Mouse (Mus musculus) hindbrain, embryonic 11.5 days (tissue): Measurements from ENCODE around the gene Vmn1r2. TPM values are rescaled to one million over a fixed set of nuclear protein-coding genes. Genes with fewer than 3 reads are reported as not detected.
"Not testable (repeated sequence)": the region's sequence is repeated elsewhere in the genome, so short reads cannot be mapped to it uniquely, and the experiment has no call there.

Experiments
- ATAC-seq: fragments of 200-750 bp; cut with Nextera tagmentation; 2 replicates; pipeline ENCODE4 v1.8.0; 2017; ENCODE audit warnings: mild to moderate bottlenecking, moderate TSS enrichment, moderate library complexity; ENCODE audit not compliant: low FRiP score
- DNase-seq: peaks from one replicate; pipeline ENCODE4 v3.0.0-alpha.2; 2015; ENCODE audit warnings: low spot score
- H3K27ac ChIP-seq: fragments of 300-500 bp; sonication (generic); 2 replicates; pipeline ENCODE4 v1.5.1; 2014; ENCODE audit warnings: mild to moderate bottlenecking, low read depth, low read length
- H3K27me3 ChIP-seq: fragments of 300-500 bp; sonication (generic); 2 replicates; pipeline ENCODE4 v1.6.1; 2014; ENCODE audit warnings: mild to moderate bottlenecking, low read length, moderate library complexity, mixed read lengths; ENCODE audit not compliant: control insufficient read depth, insufficient read depth
- H3K36me3 ChIP-seq: fragments of 300-500 bp; sonication (generic); 2 replicates; pipeline ENCODE4 v1.6.1; 2014; ENCODE audit warnings: mild to moderate bottlenecking, low read length, moderate library complexity, mixed read lengths; ENCODE audit not compliant: control insufficient read depth, insufficient read depth
- H3K4me1 ChIP-seq: fragments of 300-500 bp; sonication (generic); replicated peaks from 2 replicates; pipeline ENCODE4 v1.6.1; 2014; ENCODE audit warnings: low read length, mixed read lengths; ENCODE audit not compliant: control insufficient read depth, insufficient read depth
- H3K4me2 ChIP-seq: fragments of 300-500 bp; sonication (generic); replicated peaks from 2 replicates; pipeline ENCODE4 v1.6.1; 2014; ENCODE audit warnings: mild to moderate bottlenecking, low read depth, low read length
- H3K4me3 ChIP-seq: fragments of 300-500 bp; sonication (generic); 2 replicates; pipeline ENCODE4 v1.5.1; 2014; ENCODE audit warnings: low read depth, low read length
- H3K9ac ChIP-seq: fragments of 300-500 bp; sonication (generic); 2 replicates; pipeline ENCODE4 v1.6.1; 2014; ENCODE audit warnings: low read depth, low read length
- H3K9me3 ChIP-seq: fragments of 300-500 bp; sonication (generic); 2 replicates; pipeline ENCODE4 v1.6.1; 2016; ENCODE audit warnings: low read length; ENCODE audit not compliant: control insufficient read depth
- WGBS: fragments of 180-500 bp; shearing (Covaris S2); extraction: QIAGEN DNeasy Blood & Tissue Kit; methylation state at CpG from one replicate; pipeline ENCODE4 v1.1.7; 2014; 5-methylcytosine and 5-hydroxymethylcytosine counted together
- polyA plus RNA-seq: library from polyadenylated mRNA; unstranded; fragments of >200 nt; fragmentation: Nextera tagmentation; extraction: Ambion mirVana; gene quantifications from 2 replicates; pipeline ENCODE4 v1.2.1, GENCODE M21; 2014

Vmn1r2 gene
- not detected in 2 replicates for polyA plus RNA-seq

DNA sequence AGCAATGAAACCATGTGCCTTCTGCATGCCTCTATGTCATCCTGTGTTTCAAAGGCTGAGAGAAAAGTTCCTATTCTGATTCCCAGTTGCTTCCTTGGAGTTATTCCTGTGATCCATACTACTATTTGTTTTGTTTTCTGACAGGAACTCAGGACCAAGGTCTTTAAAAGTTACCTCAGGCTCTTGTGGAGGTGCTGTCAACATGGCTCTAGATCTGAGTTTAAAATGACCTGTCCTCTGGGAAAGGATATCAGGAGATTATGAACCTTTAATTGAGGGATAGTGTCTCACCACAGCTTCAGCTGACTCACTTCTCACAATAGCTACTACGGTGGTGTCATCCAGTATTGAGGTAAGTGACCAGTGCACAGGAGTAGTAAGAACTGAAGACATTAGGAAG, at the start of gene Vmn1r2:
Gene Vmn1r2 (plus strand): TSS at position 301 of the 400 bp plus-strand sequence.
- H3K4me3 ChIP-seq, H3K4me1 ChIP-seq, H3K4me2 ChIP-seq, H3K27ac ChIP-seq, ATAC-seq, DNase-seq, H3K27me3 ChIP-seq, H3K9ac ChIP-seq, H3K36me3 ChIP-seq, H3K9me3 ChIP-seq: not testable (repeated sequence)
- no CpG with 5 or more reads among the region's 1 CpGs for WGBS

DNA sequence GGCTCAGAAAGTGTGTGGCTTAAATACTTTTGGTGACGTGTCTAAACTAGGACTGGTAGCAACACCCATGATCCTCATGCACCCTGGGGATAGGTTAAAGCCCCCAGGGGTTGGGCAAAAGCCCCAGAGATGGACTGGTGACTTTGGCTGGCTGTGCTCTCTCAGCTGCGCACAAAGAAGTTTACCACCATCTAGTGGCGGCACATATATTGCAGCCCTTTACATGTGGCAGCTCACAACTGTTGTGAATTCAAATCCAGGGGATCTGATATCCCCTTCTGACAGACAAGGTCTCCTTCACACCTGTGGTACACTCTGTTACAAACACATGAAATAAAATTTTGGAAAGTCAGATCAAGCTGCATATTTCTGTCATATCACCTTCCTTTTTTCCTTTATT, 19.2 kb upstream of the Vmn1r2 start:
- DNase-seq, ATAC-seq, H3K27ac ChIP-seq, H3K36me3 ChIP-seq, H3K4me2 ChIP-seq, H3K9ac ChIP-seq, H3K9me3 ChIP-seq, H3K4me1 ChIP-seq, H3K4me3 ChIP-seq, H3K27me3 ChIP-seq: not testable (repeated sequence)
- no CpG with 5 or more reads among the region's 3 CpGs for WGBS

DNA sequence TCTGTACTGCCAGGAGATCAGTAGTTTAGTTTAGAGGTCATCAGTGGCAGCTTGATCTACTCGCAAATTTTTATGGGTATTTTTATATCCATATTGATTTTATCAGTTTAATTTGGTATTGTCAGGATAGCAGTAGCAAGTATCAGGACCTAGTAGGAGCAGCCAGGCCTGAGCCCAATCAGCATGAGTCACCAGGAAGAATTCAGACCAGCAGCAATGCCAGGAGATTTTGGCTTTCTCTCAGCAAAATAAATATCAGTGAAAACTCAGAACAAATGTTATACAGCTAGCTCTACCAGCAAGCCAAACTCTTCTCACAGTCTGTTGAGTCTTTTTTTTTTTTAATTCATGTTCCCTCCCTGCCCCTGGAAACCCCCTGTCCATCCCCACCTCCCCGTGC, 13.8 kb upstream of the Vmn1r2 start:
- not testable (repeated sequence) for H3K9ac ChIP-seq, H3K4me2 ChIP-seq, H3K27ac ChIP-seq, DNase-seq, H3K9me3 ChIP-seq, ATAC-seq, H3K4me1 ChIP-seq, H3K36me3 ChIP-seq, H3K27me3 ChIP-seq, H3K4me3 ChIP-seq
- WGBS: 89% methylated on average over 2 of the region's 2 CpGs

DNA sequence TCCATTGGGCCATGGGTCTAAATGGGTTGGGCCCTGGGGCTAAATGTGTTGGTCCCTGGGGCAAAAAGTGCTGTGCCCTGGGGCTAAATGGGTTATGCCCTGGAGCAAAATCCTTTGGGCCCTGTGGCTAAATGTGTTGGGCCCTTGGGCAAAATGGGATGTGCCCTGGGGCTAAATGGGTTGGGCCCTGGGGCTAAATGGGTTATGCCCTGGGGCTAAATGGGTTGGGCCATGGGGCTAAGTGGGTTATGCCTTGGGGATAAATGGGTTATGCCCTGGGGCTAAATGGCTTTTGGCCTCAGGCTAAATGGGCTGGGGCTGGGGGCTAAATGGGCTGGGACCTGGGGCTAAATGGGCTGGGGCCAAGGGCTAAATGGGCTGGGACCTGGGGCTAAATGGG, 2.7 kb upstream of the Vmn1r2 start:
- H3K36me3 ChIP-seq, H3K4me1 ChIP-seq, H3K4me2 ChIP-seq, DNase-seq, H3K4me3 ChIP-seq, H3K27me3 ChIP-seq, H3K27ac ChIP-seq, ATAC-seq, H3K9ac ChIP-seq, H3K9me3 ChIP-seq: not testable (repeated sequence)

DNA sequence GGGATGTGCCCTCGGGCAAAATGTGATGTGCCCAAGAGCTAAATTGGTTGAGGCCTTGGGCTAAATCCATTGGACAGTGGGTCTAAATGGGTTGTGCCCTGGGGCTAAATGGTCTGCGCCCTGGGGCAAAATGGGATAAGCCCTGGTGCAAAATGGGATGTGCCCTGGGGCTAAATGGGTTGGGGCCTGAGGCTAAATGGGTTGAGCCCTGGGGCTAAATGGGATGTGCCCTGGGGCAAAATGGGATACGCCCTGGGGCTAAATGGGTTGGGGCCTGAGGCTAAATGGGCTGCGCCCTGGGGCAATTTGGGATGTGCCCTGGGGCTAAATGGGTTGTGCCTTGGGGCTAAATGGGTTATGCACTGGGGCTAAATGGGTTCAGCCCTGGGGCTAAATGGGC, 2.1 kb upstream of the Vmn1r2 start:
- no peak for DNase-seq
- 88% methylated on average over 4 of the region's 4 CpGs for WGBS
- no peaks in the 10 kb centered on the region for H3K4me1 ChIP-seq

DNA sequence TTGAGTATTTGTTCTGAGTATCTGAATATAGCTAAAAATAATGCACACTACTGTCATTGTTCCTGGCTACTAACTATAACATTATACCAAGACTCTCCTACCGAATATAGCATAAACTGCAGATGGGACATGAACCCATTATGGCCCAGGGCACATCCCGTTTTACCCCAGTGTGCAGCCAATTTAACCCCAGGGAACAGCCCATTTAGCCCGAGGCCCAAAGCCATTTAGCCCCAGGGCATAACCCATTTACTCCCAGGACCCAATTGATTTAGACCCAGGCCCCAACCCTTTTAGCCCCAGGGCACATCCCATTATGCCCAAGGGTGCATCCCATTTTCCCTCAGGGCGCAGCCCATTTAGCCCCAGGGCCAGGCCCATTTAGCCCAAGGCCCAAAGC, 7.5 kb downstream of the Vmn1r2 start:
- not testable (repeated sequence) for H3K27me3 ChIP-seq, H3K9me3 ChIP-seq, H3K9ac ChIP-seq, H3K36me3 ChIP-seq, H3K4me2 ChIP-seq, H3K4me1 ChIP-seq, DNase-seq, H3K4me3 ChIP-seq, H3K27ac ChIP-seq
- 80% methylated on average over 4 of the region's 4 CpGs for WGBS
- ATAC-seq: 0 out of 2 replicates have a peak, but pooled peaks have one; percentile 47

More for the DNA sequence above, 2.1 kb upstream of the Vmn1r2 start:
- H3K36me3 ChIP-seq: no peaks in the 10 kb centered on the region
- H3K27me3 ChIP-seq: no peaks in the 10 kb centered on the region
- no peak overlapping the region for H3K9ac ChIP-seq
- peaks cover 4% of the 10 kb centered on the region for H3K9me3 ChIP-seq
- no peak overlapping the region for H3K27ac ChIP-seq
- no peak overlapping the region for H3K4me3 ChIP-seq
- no peak overlapping the region for H3K4me2 ChIP-seq
- peak; percentile 61; the same call in 1 of the 2 replicates for ATAC-seq

DNA sequence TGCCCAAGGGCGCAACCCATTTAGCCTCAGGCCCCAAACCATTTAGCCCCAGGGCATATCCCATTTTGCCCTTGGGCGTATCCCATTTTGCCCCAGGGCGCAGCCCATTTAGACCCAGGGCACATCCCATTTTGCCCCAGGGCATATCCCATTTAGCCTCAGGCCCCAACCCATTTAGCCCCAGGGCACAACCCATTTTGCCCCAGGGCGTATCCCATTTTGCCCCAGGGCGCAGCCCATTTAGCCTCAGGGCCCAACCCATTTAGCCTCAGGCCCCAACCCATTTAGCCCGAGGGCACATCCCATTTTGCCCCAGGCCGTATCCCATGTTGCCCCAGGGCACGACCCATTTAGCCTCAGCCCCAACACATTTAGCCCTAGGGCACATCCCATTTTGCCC, 8.6 kb downstream of the Vmn1r2 start:
- not testable (repeated sequence) for H3K4me2 ChIP-seq, H3K27me3 ChIP-seq, H3K9ac ChIP-seq, H3K27ac ChIP-seq, H3K36me3 ChIP-seq, DNase-seq, ATAC-seq, H3K4me1 ChIP-seq, H3K4me3 ChIP-seq, H3K9me3 ChIP-seq
- 96% methylated on average over 5 of the region's 8 CpGs for WGBS

DNA sequence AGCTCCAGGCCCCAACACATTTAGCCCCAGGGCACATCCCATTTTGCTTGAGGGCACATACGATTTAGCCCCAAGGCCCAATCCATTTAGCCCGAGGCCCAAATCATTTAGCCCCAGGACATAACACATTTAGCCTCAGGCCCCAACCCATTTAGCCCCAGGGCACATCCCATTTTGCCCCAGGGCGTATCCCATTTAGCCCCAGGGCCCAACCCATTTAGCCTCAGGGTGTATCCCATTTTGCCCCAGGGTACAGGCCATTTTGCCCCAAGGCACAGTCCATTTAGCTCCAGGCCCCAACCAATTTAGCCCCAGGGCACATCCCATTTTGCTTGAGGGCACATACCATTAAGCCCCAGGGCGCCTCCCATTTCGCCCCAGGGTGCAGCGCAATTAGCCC, 9.1 kb downstream of the Vmn1r2 start:
- DNase-seq, ATAC-seq, H3K27ac ChIP-seq, H3K4me2 ChIP-seq, H3K9ac ChIP-seq, H3K9me3 ChIP-seq, H3K4me1 ChIP-seq, H3K36me3 ChIP-seq, H3K4me3 ChIP-seq, H3K27me3 ChIP-seq: not testable (repeated sequence)
- WGBS: 86% methylated on average over 6 of the region's 6 CpGs

DNA sequence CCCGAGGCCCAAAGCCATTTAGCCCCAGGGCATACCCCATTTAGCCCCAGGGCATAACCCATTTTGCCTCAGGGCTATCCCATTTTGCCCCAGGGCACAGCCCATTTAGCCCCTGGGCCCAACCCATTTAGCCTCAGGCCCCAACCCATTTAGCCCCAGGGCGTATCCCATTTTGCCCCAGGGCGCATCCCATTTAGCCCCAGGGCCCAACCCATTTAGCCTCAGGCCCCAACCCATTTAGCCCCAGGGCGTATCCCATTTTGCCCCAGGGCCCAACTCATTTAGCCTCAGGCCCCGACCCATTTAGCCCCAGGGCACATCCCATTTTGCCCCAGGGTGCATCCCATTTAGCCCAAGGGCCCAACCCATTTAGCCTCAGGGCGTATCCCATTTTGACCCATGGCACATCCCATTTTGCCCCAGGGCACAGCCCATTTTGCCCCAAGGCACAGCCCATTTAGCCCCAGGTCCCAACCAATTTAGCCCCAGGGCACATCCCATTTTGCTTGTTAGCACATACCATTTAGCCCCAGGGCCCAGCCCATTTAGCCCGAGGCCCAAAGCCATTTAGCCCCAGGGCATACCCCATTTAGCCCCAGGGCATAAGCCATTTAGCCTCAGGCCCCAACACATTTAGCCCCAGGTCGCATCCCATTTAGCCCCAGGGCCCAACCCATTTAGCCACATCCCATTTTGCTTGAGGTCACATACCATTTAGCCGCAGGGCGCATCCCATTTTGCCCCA, 9.8 kb downstream of the Vmn1r2 start:
- H3K27ac ChIP-seq, H3K4me3 ChIP-seq, ATAC-seq, H3K9me3 ChIP-seq, H3K27me3 ChIP-seq, DNase-seq, H3K4me1 ChIP-seq, H3K4me2 ChIP-seq, H3K36me3 ChIP-seq, H3K9ac ChIP-seq: not testable (repeated sequence)
- 90% methylated on average over 10 of the region's 10 CpGs for WGBS
